Mouse (Mus musculus) midbrain, embryonic 14.5 days (tissue): ENCODE results near the gene Inka2. TPM values are rescaled to one million over a fixed set of nuclear protein-coding genes. Genes with fewer than 3 reads are reported as not detected.

Experiments used
- ATAC-seq: fragments of 200-750 bp; cut with Nextera tagmentation; 2 replicates; pipeline ENCODE4 v1.8.0; 2017; ENCODE audit warnings: moderate number of reproducible peaks, moderate library complexity; ENCODE audit not compliant: low FRiP score, low TSS enrichment
- DNase-seq: peaks from one replicate; pipeline ENCODE4 v3.0.0-alpha.2; 2015
- H3K27ac ChIP-seq: fragments of 300-500 bp; sonication (generic); replicated peaks from 2 replicates; pipeline ENCODE4 v1.5.1; 2014; ENCODE audit warnings: mild to moderate bottlenecking, low read depth, low read length, moderate library complexity
- H3K27me3 ChIP-seq: fragments of 300-500 bp; sonication (generic); 2 replicates; pipeline ENCODE4 v1.6.1; 2014; ENCODE audit warnings: low read length, control low read depth, mixed read lengths; ENCODE audit not compliant: control insufficient read depth, insufficient read depth
- H3K36me3 ChIP-seq: fragments of 300-500 bp; sonication (generic); 2 replicates; pipeline ENCODE4 v1.6.1; 2014; ENCODE audit warnings: low read length, control low read depth; ENCODE audit not compliant: control insufficient read depth, insufficient read depth
- H3K4me1 ChIP-seq: fragments of 300-500 bp; sonication (generic); 2 replicates; pipeline ENCODE4 v1.6.1; 2014; ENCODE audit warnings: mild to moderate bottlenecking, antibody characterized with exemption, low read length, control low read depth; ENCODE audit not compliant: control insufficient read depth, insufficient read depth
- H3K4me2 ChIP-seq: fragments of 300-500 bp; sonication (generic); 2 replicates; pipeline ENCODE4 v1.6.1; 2014; ENCODE audit warnings: mild to moderate bottlenecking, low read length, moderate library complexity
- H3K4me3 ChIP-seq: fragments of 300-500 bp; sonication (generic); replicated peaks from 2 replicates; pipeline ENCODE4 v1.5.1; 2014; ENCODE audit warnings: low read depth, low read length
- H3K9ac ChIP-seq: fragments of 300-500 bp; sonication (generic); replicated peaks from 2 replicates; pipeline ENCODE4 v1.6.1; 2014; ENCODE audit warnings: mild to moderate bottlenecking, low read length, moderate library complexity
- H3K9me3 ChIP-seq: fragments of 300-500 bp; sonication (generic); 2 replicates; pipeline ENCODE4 v1.6.1; 2016; ENCODE audit warnings: low read length, control low read depth, mixed read lengths; ENCODE audit not compliant: control insufficient read depth
- WGBS: fragments of 180-500 bp; shearing (Covaris S2); extraction: QIAGEN DNeasy Blood & Tissue Kit; methylation state at CpG from one replicate; pipeline ENCODE4 v1.1.7; 2014; 5-methylcytosine and 5-hydroxymethylcytosine counted together
- polyA plus RNA-seq: library from polyadenylated mRNA; unstranded; fragments of >200 nt; fragmentation: Nextera tagmentation; extraction: Ambion mirVana; gene quantifications from 2 replicates; pipeline ENCODE4 v1.2.1, GENCODE M21; 2014

Inka2 gene
- polyA plus RNA-seq, 1 experiment from 2014 or later = 1.5 TPM

DNA sequence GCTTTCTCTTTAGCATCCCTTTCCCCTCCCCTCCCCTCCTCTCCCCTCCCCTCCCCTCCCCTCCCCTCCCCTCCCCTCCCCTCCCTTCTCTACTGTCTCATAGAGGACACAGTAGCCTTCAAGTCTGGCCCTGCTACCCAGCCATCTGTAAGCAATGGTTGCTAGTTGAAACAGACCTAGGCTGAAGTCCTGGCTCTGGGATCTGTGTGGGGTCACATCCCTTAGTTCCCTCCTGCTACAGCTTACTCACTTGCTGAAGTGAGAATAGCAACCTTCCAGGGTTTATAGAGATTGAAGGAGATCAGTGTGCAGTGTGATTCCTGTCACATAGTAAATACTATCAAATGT, 10.4 kb downstream of the Inka2 start:
- no peaks in the 10 kb centered on the region for H3K36me3 ChIP-seq
- ATAC-seq (no peak), DNase-seq (no peak)
- no peaks in the 10 kb centered on the region for H3K9me3 ChIP-seq
- H3K27me3 ChIP-seq = no peaks in the 10 kb centered on the region
- H3K4me1 ChIP-seq = peaks cover 11% of the 10 kb centered on the region
- no peak overlapping the region for H3K4me3 ChIP-seq
- H3K4me2 ChIP-seq = no peak overlapping the region
- H3K27ac ChIP-seq = no peak overlapping the region
- no peak overlapping the region for H3K9ac ChIP-seq

DNA sequence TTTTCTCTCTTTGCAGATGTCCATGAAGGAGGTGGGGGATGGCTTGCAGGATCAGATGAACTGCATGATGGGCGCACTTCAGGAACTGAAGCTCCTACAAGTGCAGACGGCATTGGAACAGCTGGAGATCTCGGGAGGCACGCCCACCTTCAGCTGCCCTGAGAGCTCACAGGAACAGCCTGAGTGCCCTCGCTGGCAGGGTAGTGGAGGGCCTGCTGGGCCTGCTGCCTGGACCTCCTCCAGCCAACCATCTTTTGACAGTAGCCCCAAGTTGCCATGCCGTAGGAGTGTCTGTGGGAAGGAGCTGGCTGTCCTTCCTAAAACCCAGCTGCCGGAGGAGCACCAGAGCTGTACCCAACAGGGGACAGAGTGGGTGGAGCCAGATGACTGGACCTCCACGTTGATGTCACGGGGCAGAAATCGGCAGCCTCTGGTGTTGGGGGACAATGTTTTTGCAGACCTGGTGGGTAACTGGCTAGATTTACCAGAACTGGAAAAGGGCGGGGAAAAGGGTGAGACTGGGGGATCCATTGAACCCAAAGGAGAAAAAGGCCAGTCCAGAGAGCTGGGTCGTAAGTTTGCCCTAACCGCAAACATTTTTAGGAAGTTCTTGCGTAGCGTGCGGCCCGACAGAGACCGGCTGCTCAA, 12.1 kb downstream of the Inka2 start:
- H3K9ac ChIP-seq = no peak overlapping the region
- peaks cover 11% of the 10 kb centered on the region for H3K4me1 ChIP-seq
- DNase-seq = no peak
- H3K36me3 ChIP-seq = no peaks in the 10 kb centered on the region
- ATAC-seq = no peak
- no peaks in the 10 kb centered on the region for H3K9me3 ChIP-seq
- H3K4me3 ChIP-seq = no peak overlapping the region
- H3K4me2 ChIP-seq = no peak overlapping the region
- H3K27me3 ChIP-seq = no peaks in the 10 kb centered on the region
- 62% methylated on average over 18 of the region's 18 CpGs for WGBS
- H3K27ac ChIP-seq = no peak overlapping the region

DNA sequence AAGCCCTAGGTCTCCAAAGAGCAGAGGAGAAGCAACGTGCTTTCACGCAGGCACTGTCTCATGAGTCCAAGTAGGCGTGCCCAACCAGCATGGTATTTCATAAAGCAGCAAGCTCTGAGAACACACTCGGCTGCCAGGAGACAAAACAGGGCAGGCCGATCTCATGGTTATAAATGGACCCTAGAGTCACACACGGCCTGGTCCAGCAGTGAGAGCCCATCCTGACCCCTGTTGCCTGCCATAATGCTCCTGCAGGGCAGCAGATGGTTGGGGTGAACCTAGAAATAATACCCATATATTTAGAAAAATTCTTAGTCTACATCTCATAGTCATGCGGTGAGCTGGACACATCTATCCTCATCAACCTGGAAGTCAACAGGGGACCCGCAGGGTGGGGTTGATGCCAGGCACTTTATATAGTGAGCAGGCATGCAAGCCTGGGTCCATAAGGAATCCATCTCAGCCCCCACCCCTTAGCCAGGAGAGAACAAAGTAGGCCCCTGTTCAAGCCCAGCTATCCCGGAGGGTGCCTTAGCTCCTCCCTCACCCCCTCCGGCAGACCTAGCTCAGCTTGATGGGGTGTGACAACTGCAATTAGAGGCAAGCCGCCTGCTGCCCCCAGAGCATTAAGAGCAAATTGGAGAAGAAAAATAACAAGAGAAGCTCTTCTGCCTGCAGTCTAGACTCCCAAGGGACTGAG, 13.6 kb downstream of the Inka2 start:
- WGBS = 51% methylated on average over 11 of the region's 11 CpGs
- peak; percentile 49 for DNase-seq

DNA sequence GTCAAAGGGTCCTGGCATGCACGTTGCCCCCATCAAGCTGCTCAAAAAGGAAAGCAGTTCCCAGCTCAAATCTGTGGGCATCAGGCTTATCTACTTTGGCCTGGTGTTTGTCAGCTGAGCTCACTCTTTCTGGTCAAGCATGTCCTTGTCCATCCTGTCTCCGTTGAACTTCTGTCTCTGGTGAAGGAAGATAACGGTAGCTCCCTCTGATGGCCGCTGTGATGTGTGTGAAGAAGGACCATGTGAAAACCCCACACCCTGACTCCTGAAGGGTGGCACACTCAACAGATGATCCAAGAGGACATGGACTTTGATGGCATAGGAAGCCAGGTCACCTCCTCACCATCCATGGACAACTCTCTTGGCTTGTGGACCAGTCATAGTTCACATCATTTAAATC, 14.3 kb downstream of the Inka2 start:
- H3K4me1 ChIP-seq = peaks cover 10% of the 10 kb centered on the region
- H3K36me3 ChIP-seq = no peaks in the 10 kb centered on the region
- no peak overlapping the region for H3K4me2 ChIP-seq
- no peak overlapping the region for H3K27ac ChIP-seq
- no peaks in the 10 kb centered on the region for H3K9me3 ChIP-seq
- H3K27me3 ChIP-seq = no peaks in the 10 kb centered on the region
- H3K4me3 ChIP-seq = no peak overlapping the region
- DNase-seq = no peak
- WGBS = 56% methylated on average over 4 of the region's 4 CpGs
- no peak overlapping the region for H3K9ac ChIP-seq
- no peak for ATAC-seq

More for the DNA sequence above, 13.6 kb downstream of the Inka2 start:
- Histone ChIP-seq H3K9me3 (no peaks in the 10 kb centered on the region), H3K36me3 (no peaks in the 10 kb centered on the region), H3K27me3 (no peaks in the 10 kb centered on the region), H3K4me3 (no peak overlapping the region), H3K9ac (no peak overlapping the region), H3K4me1 (peaks cover 11% of the 10 kb centered on the region), H3K27ac (no peak overlapping the region), H3K4me2 (no peak overlapping the region)
- ATAC-seq = peak; percentile 37; the same call in 1 of the 2 replicates

DNA sequence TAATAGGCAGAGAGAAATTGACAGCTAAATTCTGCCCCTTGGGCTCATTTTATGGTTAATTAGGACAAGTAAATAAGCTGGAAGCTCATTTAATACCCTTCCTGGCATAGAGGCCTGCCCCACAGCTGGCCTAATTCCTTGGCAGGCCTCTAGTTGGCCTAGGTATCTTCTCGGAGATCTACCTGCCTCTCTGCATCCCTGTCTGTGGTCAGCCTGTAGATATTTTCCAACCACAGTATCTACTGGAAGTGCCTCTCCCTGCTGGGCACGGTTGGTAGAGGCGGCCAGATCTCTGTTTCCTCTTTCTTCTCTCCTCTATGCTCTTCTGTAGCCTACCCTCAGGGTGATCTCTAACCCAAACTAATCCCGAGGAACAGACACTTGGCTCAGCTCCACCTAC, 15.6 kb downstream of the Inka2 start:
- H3K9me3 ChIP-seq = no peaks in the 10 kb centered on the region
- H3K27me3 ChIP-seq = no peaks in the 10 kb centered on the region
- 80% methylated on average over 4 of the region's 4 CpGs for WGBS

DNA sequence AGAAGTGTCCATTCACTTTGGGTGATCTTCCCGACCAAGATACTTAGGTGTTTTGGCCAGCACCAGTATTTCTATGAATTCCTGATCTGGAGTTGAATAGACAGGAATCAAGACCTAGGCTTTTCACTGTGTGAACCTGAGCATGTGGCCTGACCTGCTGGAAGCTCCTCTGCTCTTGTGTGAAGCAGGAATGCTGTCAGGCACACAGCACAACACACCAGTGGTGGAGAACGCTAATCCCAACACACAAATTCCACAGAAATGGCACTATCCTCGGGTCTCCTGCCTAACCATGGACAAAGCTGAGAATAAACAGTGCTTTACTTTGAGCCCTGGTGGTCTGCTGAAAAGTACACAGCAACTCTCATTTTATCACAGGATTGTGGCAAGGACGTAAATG, 16.1 kb downstream of the Inka2 start:
- Histone ChIP-seq H3K4me1 (peaks cover 3% of the 10 kb centered on the region; the same call in 1 of the 2 replicates), H3K9me3 (no peaks in the 10 kb centered on the region), H3K9ac (no peak overlapping the region), H3K27me3 (no peaks in the 10 kb centered on the region), H3K27ac (no peak overlapping the region), H3K36me3 (no peaks in the 10 kb centered on the region), H3K4me2 (no peak overlapping the region), H3K4me3 (no peak overlapping the region)
- 79% methylated on average over 4 of the region's 4 CpGs for WGBS
- DNase-seq (no peak), ATAC-seq (no peak)

More for the DNA sequence above, 15.6 kb downstream of the Inka2 start:
- ATAC-seq (no peak), DNase-seq (no peak)
- Histone ChIP-seq H3K36me3 (no peaks in the 10 kb centered on the region), H3K4me3 (no peak overlapping the region), H3K27ac (no peak overlapping the region), H3K4me2 (no peak overlapping the region), H3K9ac (no peak overlapping the region), H3K4me1 (peaks cover 3% of the 10 kb centered on the region; the same call in 1 of the 2 replicates)

DNA sequence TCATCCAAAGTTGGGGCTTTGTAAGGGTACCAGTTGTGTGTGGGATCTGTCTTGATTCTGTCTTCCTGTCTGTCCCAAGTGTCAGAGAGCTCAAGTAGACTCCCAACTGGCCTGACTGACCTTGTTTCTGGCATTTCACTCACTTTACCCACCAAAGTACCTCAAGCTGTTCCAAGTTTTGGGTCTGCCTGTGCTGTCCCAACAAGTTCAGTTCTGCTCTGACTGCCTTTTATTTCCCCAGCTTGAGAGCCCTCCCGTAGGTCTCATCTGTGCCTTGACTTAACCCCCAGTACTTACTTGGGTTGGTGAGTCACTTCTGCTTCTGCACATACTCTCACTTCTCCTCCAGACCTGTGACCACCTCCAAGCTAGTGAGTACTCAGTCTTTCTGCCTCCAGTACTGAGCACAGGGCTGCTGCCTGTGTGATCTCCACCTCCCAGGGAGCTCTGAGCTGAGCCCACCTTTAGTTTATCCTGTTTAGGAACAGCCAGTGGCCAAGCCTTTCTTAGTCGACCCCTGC, 17.3 kb downstream of the Inka2 start:
- 79% methylated on average over 2 of the region's 2 CpGs for WGBS
- H3K27ac ChIP-seq = no peak overlapping the region
- no peak overlapping the region for H3K4me3 ChIP-seq
- no peak for ATAC-seq
- no peaks in the 10 kb centered on the region for H3K9me3 ChIP-seq
- no peak for DNase-seq
- no peaks in the 10 kb centered on the region for H3K36me3 ChIP-seq
- no peak overlapping the region for H3K4me2 ChIP-seq
- H3K4me1 ChIP-seq = peaks cover 3% of the 10 kb centered on the region; the same call in 1 of the 2 replicates
- H3K9ac ChIP-seq = no peak overlapping the region
- no peaks in the 10 kb centered on the region for H3K27me3 ChIP-seq

DNA sequence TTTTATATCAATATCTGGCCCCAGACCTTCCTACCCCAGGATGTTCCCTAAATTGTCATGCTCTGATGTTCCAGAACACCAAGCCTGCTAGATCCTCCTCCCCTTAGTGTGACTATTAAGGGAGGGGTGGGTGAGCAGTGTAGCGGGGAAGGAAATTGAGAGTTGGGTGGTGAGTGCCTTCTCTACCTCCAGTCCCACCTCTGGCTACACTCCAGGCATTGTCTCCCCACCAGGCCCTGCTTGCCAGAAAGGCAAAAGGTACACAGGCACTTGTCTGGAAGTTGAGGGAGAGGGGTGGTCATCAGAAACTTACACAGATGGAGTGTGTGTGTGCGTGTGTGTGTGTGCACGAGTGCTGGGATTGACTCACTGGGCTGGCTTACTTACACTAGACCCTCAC, 18.1 kb downstream of the Inka2 start:
- WGBS = 93% methylated on average over 3 of the region's 3 CpGs
- DNase-seq (no peak), ATAC-seq (no peak)
- Histone ChIP-seq H3K4me3 (no peak overlapping the region), H3K4me2 (no peak overlapping the region), H3K36me3 (no peaks in the 10 kb centered on the region), H3K4me1 (peaks cover 3% of the 10 kb centered on the region; the same call in 1 of the 2 replicates), H3K9ac (no peak overlapping the region), H3K27me3 (no peaks in the 10 kb centered on the region), H3K9me3 (no peaks in the 10 kb centered on the region), H3K27ac (no peak overlapping the region)

DNA sequence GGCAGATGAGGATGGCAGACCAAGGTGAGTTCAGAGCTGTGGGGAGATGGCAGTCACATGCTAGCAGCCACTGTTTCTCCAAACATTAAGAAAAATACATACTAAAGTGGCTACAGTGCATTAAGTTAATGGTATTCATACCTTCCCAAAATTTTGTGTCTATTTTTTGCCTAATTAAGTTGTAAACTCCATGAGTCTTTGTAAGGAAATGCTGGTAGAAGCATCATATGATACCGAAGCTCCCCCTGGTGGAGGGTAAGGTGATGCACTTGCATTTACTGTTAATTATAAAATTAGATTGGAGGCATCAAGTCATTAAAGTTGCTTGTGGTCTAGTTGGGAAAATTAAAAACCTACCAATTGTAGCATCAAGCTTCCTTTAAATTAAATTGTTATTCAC, 21.6 kb downstream of the Inka2 start:
- H3K36me3 ChIP-seq = peaks cover 4% of the 10 kb centered on the region; the same call in 1 of the 2 replicates
- H3K9me3 ChIP-seq = no peaks in the 10 kb centered on the region
- no peaks in the 10 kb centered on the region for H3K27me3 ChIP-seq
- peak; percentile 89 for DNase-seq
- no peak for ATAC-seq
- no peak overlapping the region for H3K27ac ChIP-seq
- H3K4me1 ChIP-seq = no peaks in the 10 kb centered on the region
- H3K9ac ChIP-seq = no peak overlapping the region
- H3K4me2 ChIP-seq = no peak overlapping the region
- 2% methylated on average over 1 of the region's 1 CpGs for WGBS
- H3K4me3 ChIP-seq = no peak overlapping the region
